Mouse (Mus musculus) G1E (cell line): Measurements from ENCODE around the gene Sltm. TPM values are rescaled to one million over a fixed set of nuclear protein-coding genes. Genes with fewer than 3 reads are reported as not detected.

ENCODE experiments used
- ATAC-seq: 2 replicates; pipeline ENCODE4 v1.8.0; 2016; ENCODE audit warnings: mild to moderate bottlenecking; ENCODE audit not compliant: insufficient number of reproducible peaks, poor library complexity, low FRiP score, severe bottlenecking; ENCODE audit errors: extremely low read depth
- DNase-seq: peaks from one replicate; pipeline ENCODE4 v3.0.0; 2012; ENCODE audit warnings: low spot score
- H3K27me3 ChIP-seq: 2 replicates; pipeline ENCODE4 v1.6.1; 2012; ENCODE audit warnings: mild to moderate bottlenecking, low read length, inconsistent platforms; ENCODE audit not compliant: insufficient read depth
- H3K36me3 ChIP-seq: replicated peaks from 2 replicates; pipeline ENCODE3; 2012; ENCODE audit warnings: mild to moderate bottlenecking, inconsistent platforms
- H3K4me1 ChIP-seq: 2 replicates; pipeline ENCODE4 v1.6.1; 2012; ENCODE audit warnings: low read depth, low read length, inconsistent platforms, mixed read lengths; ENCODE audit not compliant: insufficient read depth
- H3K4me3 ChIP-seq: 2 replicates; pipeline ENCODE4 v1.5.1; 2012; ENCODE audit warnings: low read depth, mild to moderate bottlenecking, inconsistent platforms, low read length, moderate library complexity, mixed read lengths
- H3K9me3 ChIP-seq: replicated peaks from 2 replicates; pipeline ENCODE4 v1.6.1; 2012; ENCODE audit warnings: inconsistent platforms
- CTCF ChIP-seq: IDR thresholded peaks from 2 replicates; pipeline ENCODE4 v1.5.1; 2012; ENCODE audit warnings: low read depth, low read length, inconsistent platforms, mixed read lengths
- GATA1 ChIP-seq: IDR thresholded peaks from 2 replicates; pipeline ENCODE4 v1.6.1; 2012; ENCODE audit warnings: borderline replicate concordance, low read length, inconsistent platforms, mixed read lengths
- GATA2 ChIP-seq: IDR thresholded peaks from 2 replicates; pipeline ENCODE4 v1.6.1; 2012; ENCODE audit warnings: low read depth, low read length, inconsistent platforms, borderline replicate concordance
- POLR2AphosphoS5 ChIP-seq: IDR thresholded peaks from 2 replicates; pipeline ENCODE4 v1.6.1; 2012; ENCODE audit warnings: low read depth, low read length, inconsistent platforms; ENCODE audit not compliant: insufficient replicate concordance
- TAL1 ChIP-seq: conservative IDR thresholded peaks from 2 replicates; pipeline ENCODE4 v1.6.1; 2012; ENCODE audit warnings: low read depth, low read length, inconsistent platforms, mixed read lengths
- polyA plus RNA-seq: library from polyadenylated mRNA; stranded (reverse); fragments of >175 nt; gene quantifications from 2 replicates; pipeline ENCODE4 v1.2.3, GENCODE M21; 2012
- total RNA-seq, 2 experiments: library from RNA; stranded (forward) in 1 of 2; stranded (reverse) in 1 of 2; fragments of 200-1000 nt in 1 of 2; fragments of >200 nt in 1 of 2; fragmentation: Nextera tagmentation in 1 of 2; gene quantifications; 2 replicates each; pipeline ENCODE4 v1.2.3; 2014 to 2017

Sltm gene
- total and polyA plus RNA-seq, 3 experiments, result 12.2 to 125 (median 73.9) TPM

GRCm38 (mm10) chr9:70506186-70506585, 36.4 kb upstream of the Sltm start:
- TF ChIP-seq POLR2AphosphoS5 (no peak), CTCF (no peak), TAL1 (no peak), GATA2 (no peak), GATA1 (no peak)
- DNase-seq, result no peak

GRCm38 (mm10) chr9:70506787-70507186, 35.8 kb upstream of the Sltm start:
- ATAC-seq, result no peak
- Histone ChIP-seq H3K9me3 (no peaks in the 10 kb centered on the region), H3K4me1 (peaks cover 12% of the 10 kb centered on the region), H3K27me3 (peaks cover 2% of the 10 kb centered on the region), H3K36me3 (peaks cover 2% of the 10 kb centered on the region), H3K4me3 (no peak overlapping the region)
- no peak for DNase-seq
- no peak for TF ChIP-seq GATA1
- no peak for TF ChIP-seq GATA2
- TF ChIP-seq CTCF, result no peak
- no peak for TF ChIP-seq TAL1
- no peak for TF ChIP-seq POLR2AphosphoS5

More at GRCm38 (mm10) chr9:70506186-70506585, 36.4 kb upstream of the Sltm start:
- Histone ChIP-seq H3K4me1 (peaks cover 17% of the 10 kb centered on the region), H3K9me3 (no peaks in the 10 kb centered on the region), H3K4me3 (no peak overlapping the region), H3K36me3 (peaks cover 2% of the 10 kb centered on the region), H3K27me3 (no peaks in the 10 kb centered on the region; the same call in 1 of the 2 replicates)
- no peak for ATAC-seq

- Histone ChIP-seq H3K9me3 (no peaks in the 10 kb centered on the region), H3K27me3 (peaks cover 8% of the 10 kb centered on the region), H3K4me3 (no peak overlapping the region), H3K4me1 (peaks cover 8% of the 10 kb centered on the region; the same call in 1 of the 2 replicates), H3K36me3 (no peaks in the 10 kb centered on the region)
- TF ChIP-seq TAL1 (no peak), CTCF (no peak), GATA2 (no peak), POLR2AphosphoS5 (no peak), GATA1 (no peak)
- no peak for DNase-seq
- no peak for ATAC-seq
Measured at GRCm38 (mm10) chr9:70509906-70510525, 32.5 kb upstream of the Sltm start.

DNA sequence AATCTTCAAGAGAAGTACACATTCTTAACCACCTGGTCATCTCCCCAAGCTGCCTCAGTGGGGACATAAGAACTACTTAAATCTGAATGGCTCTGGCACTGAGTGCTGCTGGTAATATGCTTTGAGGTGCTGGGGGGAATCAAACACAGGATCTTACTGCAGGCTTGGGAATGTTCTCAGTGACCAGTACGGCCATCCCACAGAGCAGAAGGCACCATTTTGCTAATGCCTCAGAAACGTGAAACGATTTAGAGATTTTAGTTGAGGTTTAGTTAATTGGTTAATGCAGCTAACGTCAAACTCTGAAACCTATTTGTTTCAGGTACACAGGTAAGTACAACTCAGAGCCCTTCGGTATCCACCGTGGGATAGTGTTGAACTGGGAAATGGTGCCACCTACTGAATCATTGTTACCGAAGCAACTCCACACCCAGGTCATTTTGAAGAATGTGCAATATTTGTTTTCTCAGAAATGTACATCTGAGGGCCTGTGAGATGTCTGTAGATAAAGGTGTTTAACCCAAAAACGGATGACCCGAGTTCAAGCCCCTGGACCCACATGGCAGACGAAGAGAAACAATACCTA, 31.5 kb upstream of the Sltm start:
- no peaks in the 10 kb centered on the region for H3K36me3 ChIP-seq
- TF ChIP-seq POLR2AphosphoS5 (no peak), TAL1 (no peak), GATA2 (no peak), GATA1 (no peak), CTCF (no peak)
- H3K9me3 ChIP-seq, result no peaks in the 10 kb centered on the region
- H3K4me3 ChIP-seq, result no peak overlapping the region
- peaks cover 11% of the 10 kb centered on the region for H3K27me3 ChIP-seq
- peaks cover 11% of the 10 kb centered on the region; the same call in 1 of the 2 replicates for H3K4me1 ChIP-seq
- DNase-seq (no peak), ATAC-seq (no peak)

GRCm38 (mm10) chr9:70511681-70512080, 30.9 kb upstream of the Sltm start:
- TF ChIP-seq GATA2, result no peak
- TF ChIP-seq GATA1, result no peak
- TF ChIP-seq POLR2AphosphoS5, result no peak
- TF ChIP-seq CTCF, result no peak
- no peak for TF ChIP-seq TAL1
- H3K36me3 ChIP-seq, result no peaks in the 10 kb centered on the region
- H3K4me3 ChIP-seq, result no peak overlapping the region
- H3K27me3 ChIP-seq, result peaks cover 11% of the 10 kb centered on the region
- no peaks in the 10 kb centered on the region for H3K9me3 ChIP-seq
- ATAC-seq (no peak), DNase-seq (no peak)
- peaks cover 11% of the 10 kb centered on the region; the same call in 1 of the 2 replicates for H3K4me1 ChIP-seq

DNA sequence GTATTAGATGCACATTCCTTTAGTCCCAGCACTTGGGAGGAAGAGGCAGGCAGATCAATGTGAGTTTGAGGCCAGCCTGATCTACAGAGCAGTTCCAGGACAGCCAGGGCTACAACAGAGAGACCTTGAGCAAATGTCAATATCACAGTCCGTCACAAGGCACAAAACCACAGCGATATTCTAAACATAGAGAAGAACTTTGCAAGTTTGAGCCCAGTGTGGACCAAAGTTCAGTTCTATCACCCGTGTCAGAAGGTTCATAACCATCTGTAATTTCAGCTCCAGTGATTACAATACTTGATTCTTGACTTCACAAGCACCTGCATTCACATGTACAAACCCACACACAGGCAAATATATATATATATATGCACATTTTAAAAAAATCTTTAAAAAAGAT, 21.9 kb upstream of the Sltm start:
- H3K9me3 ChIP-seq, result no peaks in the 10 kb centered on the region

More for the DNA sequence above, 21.9 kb upstream of the Sltm start:
- no peak for DNase-seq
- no peak overlapping the region for H3K4me3 ChIP-seq
- ATAC-seq, result no peak
- TF ChIP-seq TAL1, result no peak
- TF ChIP-seq GATA2, result no peak
- TF ChIP-seq CTCF, result no peak
- TF ChIP-seq POLR2AphosphoS5, result no peak
- TF ChIP-seq GATA1, result no peak
- H3K4me1 ChIP-seq, result 0 out of 2 replicates have a peak, but pooled peaks cover 2% of the 10 kb centered on the region
- no peaks in the 10 kb centered on the region for H3K36me3 ChIP-seq
- peaks cover 25% of the 10 kb centered on the region for H3K27me3 ChIP-seq
